Mouse (Mus musculus): ENCODE data around the gene Fam229b.

The Fam229b gene

DNA sequence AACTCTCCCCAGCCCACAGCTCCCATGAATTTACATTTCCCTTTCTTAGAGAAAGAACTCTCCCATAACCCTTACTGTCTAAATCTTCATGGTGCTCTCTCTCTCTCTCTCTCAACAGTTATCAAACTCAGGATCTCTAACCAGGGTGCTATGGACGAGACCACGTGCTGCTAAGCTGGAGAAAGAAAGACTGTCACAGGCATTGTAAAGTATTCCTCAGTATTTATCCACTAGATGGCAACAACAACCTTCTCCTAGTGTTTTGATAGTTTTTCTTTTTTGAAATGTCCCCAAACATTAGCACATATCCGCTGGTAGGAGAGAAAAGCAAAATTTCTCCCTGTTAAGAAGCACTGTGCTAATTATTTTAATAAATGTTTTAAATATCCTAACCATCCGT is 12.3 kb downstream of the Fam229b start:
- DNase-seq: no peak

DNA sequence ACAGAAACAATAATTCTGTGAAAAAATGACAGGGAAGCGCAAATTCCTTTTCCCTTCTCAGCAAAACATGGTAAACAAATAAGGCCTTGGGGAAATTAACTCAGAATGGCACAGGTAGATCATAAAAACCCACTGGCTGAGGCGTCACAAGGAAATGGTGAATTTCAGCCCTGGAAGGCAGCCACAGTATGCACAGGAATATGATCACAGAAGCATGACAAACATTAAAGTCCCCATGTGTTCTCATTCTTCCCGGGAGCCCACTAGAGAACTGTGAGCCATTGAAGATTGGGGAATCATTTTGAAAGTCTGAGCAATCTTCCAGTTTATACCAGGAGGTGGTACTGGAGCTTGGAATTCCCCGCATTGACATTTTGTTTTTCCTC is 24.2 kb downstream of the Fam229b start:
- DNase-seq: no peak

DNA sequence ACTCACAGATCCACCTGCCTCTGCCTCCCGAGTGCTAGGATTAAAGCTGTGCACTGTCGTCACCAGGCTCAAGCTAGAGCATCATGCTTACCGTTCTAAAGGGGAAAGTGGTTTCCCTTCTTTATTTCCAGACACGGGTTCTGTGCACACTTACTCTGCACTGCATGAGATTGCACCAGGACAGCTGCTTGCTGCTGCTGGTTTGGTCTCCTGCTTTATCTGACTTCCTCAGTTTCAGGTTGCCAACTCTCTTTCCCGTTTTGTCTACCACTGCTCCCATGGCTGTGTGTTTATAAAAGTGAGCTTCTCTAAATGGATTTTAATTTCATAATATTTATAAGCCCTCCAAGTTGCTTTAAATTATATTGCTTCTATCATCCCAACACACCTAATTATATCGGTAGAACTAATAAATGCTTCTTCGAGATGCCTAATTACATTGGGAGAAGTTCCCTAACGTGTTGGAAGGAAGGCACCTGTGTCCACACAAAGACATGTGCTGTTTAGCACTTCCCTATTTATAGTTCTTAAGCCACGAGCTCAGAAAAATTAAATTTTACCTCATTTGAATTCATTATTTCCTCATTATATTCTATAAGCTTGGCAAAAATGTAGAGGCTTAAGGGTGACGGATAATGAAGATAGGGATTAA is 24.8 kb downstream of the Fam229b start:
- no peak for DNase-seq

DNA sequence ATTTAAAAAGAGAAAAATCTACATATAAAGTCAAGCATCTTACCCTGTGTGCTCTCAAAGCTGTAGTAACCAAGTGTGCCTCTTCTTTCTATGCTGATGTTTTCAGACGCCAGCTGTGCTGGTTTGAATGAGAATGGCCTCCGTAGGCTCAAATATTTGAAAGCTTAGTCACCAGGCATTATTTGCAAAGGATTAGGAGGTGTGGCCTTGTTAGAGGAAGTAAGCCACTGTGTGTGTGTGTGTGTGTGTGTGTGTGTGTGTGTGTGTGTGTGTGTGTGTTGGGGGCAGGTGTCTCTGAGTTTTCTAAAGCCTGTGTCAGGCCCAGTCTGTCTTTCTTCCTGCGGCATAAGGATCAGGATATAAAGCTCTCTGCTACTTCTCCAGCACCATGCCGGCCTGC is 26.8 kb downstream of the Fam229b start:
- no peak for DNase-seq

DNA sequence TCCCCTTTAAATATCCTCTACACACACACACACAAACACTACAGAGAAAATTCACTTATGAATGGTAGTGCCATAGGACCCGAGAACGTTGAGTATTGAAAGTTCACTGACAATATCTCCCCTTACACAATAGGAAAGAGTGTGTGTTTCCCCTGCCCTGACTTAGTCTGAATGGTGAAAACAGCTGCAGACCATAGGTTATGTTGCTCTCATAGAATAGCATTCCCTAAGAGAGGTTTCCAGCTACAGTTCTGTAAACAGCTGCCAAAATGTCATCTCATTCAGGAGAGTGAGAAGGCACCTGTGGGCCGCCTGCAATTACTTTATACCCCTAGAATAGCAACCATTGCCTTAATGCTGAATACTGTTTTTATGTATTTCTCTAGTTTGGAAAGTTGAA is 27.3 kb downstream of the Fam229b start:
- DNase-seq: no peak

DNA sequence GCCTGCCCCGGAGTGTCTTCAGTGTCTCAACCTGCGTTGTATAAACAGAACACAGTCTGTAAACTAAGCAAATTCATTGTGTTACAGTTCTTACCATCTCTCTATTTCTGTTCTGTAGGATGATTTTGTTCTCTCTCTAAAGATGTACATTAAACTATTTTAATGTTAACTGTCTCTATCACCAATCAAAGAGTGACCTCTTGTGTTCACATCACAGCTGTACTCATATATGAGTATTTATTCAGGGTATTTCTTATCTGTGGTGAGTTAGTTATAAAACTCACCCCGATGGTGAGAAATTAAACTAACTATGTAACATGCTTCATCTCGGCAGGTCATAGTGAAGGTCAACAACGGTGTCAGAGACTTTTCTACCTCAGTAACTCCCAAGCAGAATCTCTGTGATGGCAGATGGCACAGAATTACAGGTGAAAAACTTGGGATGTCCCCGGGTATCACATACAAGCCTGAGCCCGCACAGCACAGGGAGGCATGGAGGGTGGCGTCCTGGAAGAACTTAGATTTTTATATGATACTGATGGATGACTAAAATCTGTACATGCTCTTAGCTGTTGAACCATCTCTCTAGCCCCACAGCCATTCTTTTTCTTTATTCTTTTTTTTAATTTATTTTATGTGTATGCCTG is 28.8 kb downstream of the Fam229b start:
- DNase-seq: no peak

DNA sequence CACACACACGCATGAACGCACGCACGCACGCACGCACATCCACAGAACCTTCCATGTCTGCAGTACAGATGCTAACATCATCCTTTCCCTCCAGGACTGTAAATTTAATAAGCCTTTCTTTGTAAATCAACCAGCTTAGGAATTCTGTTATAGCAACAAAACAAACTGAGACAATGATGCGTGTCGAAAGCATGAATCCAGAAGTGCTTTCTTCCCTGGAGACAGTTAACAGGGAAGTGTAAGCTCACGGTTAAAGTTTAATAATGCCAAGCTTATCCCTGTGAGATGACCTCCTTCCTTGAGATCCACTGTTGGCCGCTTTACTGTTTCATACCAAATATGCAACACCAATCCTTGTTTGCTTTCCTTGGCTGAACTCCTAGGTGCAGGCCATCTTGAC is 35.0 kb downstream of the Fam229b start:
- no peak for DNase-seq

DNA sequence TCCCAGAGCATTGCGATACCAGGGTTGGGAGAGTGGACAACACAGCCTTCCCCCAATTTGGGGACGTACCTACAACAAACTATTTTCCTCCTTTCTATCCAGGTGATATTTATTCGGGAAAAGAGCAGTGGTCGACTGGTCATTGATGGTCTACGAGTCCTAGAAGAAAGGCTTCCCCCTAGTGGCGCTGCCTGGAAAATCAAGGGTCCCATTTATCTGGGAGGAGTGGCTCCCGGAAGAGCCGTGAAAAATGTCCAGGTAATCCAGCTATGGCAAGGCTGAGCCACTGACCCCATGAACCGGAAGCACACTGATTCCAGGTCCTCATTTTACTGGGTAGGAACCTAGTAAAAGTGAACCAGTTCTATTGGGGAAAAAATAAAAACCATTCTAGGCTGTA is 36.7 kb downstream of the Fam229b start:
- peak; percentile 12 to 13 for DNase-seq

DNA sequence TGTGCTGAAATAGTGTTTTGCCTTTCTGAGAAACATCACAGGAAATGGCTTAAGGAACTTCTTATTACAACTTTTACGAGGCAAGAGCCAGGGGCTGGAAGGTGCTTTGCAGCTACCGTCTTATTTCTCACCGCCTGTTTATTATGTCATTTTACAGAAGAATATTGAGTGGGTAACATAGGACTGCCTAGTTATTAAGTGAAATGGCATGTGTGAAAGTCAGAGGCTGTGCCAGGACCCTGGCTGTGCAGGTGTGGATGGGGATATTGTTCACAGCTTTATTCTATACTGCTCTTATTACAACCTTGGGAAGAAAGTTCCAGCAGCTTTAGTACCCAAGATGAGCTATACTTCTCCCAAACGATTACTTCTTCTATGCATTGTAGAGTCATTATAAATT is 61.7 kb downstream of the Fam229b start:
- no peak for DNase-seq

All from cerebellum, adult 18-20 months (tissue).